Mouse (Mus musculus) myocyte (in vitro differentiated cells): ENCODE results near the gene Aco2. TPM values are rescaled to one million over a fixed set of nuclear protein-coding genes. Genes with fewer than 3 reads are reported as not detected.

Source experiments
- H3K27me3 ChIP-seq: one replicate; pipeline ENCODE4 v1.6.1; 2011; ENCODE audit not compliant: control insufficient read depth, insufficient read depth, insufficient read length
- H3K36me3 ChIP-seq: one replicate; pipeline ENCODE4 v1.6.1; 2011; ENCODE audit not compliant: control insufficient read depth, insufficient read depth
- H3K4me2 ChIP-seq: one replicate; pipeline ENCODE4 v1.6.1; 2011; ENCODE audit warnings: low read depth, control low read depth
- H3K4me3 ChIP-seq: one replicate; pipeline ENCODE4 v1.5.1; 2011; ENCODE audit warnings: mild to moderate bottlenecking, control low read depth, moderate library complexity
- H3K79me2 ChIP-seq: one replicate; pipeline ENCODE4 v1.6.1; 2011; ENCODE audit not compliant: control insufficient read depth, insufficient read depth
- H3ac ChIP-seq: one replicate; pipeline ENCODE4 v1.6.1; 2011; ENCODE audit not compliant: control insufficient read depth, insufficient read length
- CEBPB ChIP-seq: IDR thresholded peaks from 2 replicates; pipeline ENCODE4 v1.6.1; 2011; ENCODE audit warnings: mild to moderate bottlenecking, moderate library complexity; ENCODE audit not compliant: poor library complexity, insufficient read depth, severe bottlenecking
- E2F4 ChIP-seq: IDR thresholded peaks from one replicate; pipeline ENCODE4 v1.6.1; 2011; ENCODE audit warnings: mild to moderate bottlenecking, control low read depth, moderate library complexity; ENCODE audit not compliant: insufficient read depth
- MAX ChIP-seq: IDR thresholded peaks from one replicate; pipeline ENCODE4 v1.6.1; 2011; ENCODE audit warnings: low read depth, mild to moderate bottlenecking, control low read depth
- MYOD1 ChIP-seq, 3 experiments: IDR thresholded peaks; one replicate each; pipeline ENCODE4 v1.6.1; 2011; ENCODE audit warnings: control low read depth in 2 of 3, low read depth in 2 of 3, mild to moderate bottlenecking in 2 of 3, moderate library complexity in 1 of 3; ENCODE audit not compliant: insufficient read length in 2 of 3, control insufficient read depth in 1 of 3
- MYOG ChIP-seq, 3 experiments: IDR thresholded peaks; one replicate each; pipeline ENCODE4 v1.6.1; 2011; ENCODE audit warnings: control low read depth in 2 of 3, low read depth in 2 of 3, mild to moderate bottlenecking in 2 of 3; ENCODE audit not compliant: insufficient read length in 2 of 3, control insufficient read depth in 1 of 3, insufficient read depth in 1 of 3
- POLR2A ChIP-seq: IDR thresholded peaks from one replicate; pipeline ENCODE4 v1.6.1; 2011; ENCODE audit warnings: low read depth, mild to moderate bottlenecking, control low read depth, moderate library complexity; ENCODE audit not compliant: insufficient read length
- POLR2AphosphoS2 ChIP-seq: IDR thresholded peaks from one replicate; pipeline ENCODE4 v1.6.1; 2011; ENCODE audit warnings: low read depth, control low read depth; ENCODE audit not compliant: insufficient read length
- REST ChIP-seq: IDR thresholded peaks from one replicate; pipeline ENCODE4 v1.6.1; 2011; ENCODE audit warnings: mild to moderate bottlenecking, control low read depth, moderate library complexity; ENCODE audit not compliant: insufficient read depth, insufficient read length
- SRF ChIP-seq: IDR thresholded peaks from one replicate; pipeline ENCODE4 v1.6.1; 2011; ENCODE audit warnings: low read depth; ENCODE audit not compliant: control insufficient read depth, insufficient read length
- TCF12 ChIP-seq: IDR thresholded peaks from one replicate; pipeline ENCODE4 v1.6.1; 2011; ENCODE audit warnings: mild to moderate bottlenecking, control low read depth; ENCODE audit not compliant: poor library complexity, insufficient read depth, severe bottlenecking
- TCF3 ChIP-seq: IDR thresholded peaks from one replicate; pipeline ENCODE4 v1.6.1; 2011; ENCODE audit warnings: low read depth, control low read depth; ENCODE audit not compliant: insufficient read length
- USF1 ChIP-seq: IDR thresholded peaks from one replicate; pipeline ENCODE4 v1.6.1; 2011; ENCODE audit warnings: low read depth, mild to moderate bottlenecking, control low read depth, moderate library complexity
- polyA plus RNA-seq: library from polyadenylated mRNA; unstranded; fragments of >200 nt; fragmentation: generic; extraction: Trizol; gene quantifications from one replicate; pipeline ENCODE4 v1.2.1, GENCODE M21; 2012; ENCODE audit warnings: missing spikeins

Gene Aco2
- polyA plus RNA-seq, 1 experiment = 666 TPM

DNA sequence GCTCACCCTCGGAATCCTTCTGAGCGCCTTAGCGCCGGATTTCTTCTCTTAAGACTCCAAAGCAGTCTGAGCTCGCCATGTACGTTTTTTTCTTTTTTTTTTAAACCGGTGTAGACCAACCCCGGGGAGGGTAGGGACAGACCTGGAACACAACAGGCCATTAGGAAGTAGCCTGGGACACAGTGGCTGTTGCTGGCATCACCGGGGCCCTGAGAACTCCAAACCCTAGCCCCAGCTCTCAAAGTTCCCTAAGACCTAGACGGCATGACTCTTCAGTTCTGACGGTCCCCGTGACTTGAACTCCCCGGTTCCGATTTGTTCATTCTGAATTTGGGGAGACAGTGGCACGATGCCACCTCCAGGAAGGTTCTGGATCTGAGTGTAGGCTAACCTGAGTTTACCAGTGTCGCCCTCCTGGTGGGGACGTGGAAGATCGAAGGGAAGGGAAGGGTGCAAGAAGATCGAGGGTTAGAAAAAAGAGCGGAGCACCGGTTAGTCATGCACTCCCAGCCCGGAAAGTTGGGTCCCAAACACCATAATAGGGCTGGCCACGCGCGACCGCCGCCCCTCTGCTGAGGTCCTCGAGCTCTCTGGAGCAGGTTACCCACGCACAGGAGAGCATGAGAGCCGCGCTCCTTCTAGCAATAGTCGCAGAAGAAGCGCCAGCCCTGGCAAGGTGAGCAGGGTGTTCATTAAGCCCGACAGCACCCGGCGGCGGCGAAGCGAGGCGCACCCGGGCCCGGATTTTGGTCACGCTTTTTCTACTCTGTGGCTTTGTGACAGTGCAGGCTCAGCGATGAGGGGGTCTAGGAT lies 13.4 kb upstream of the Aco2 start, which contains the start of gene Tob2:
Gene Tob2 (minus strand): TSS at position 280 of the 813 bp plus-strand sequence.
- Histone ChIP-seq H3K4me3 (peak within 1 kb of the TSS; percentile 88), H3ac (peak within 1 kb of the TSS; percentile 26), H3K4me2 (peak within 1 kb of the TSS; percentile 77), H3K79me2 (peaks cover 42% of the 10 kb centered on the region), H3K36me3 (no peaks in the 10 kb centered on the region), H3K27me3 (no peaks in the 10 kb centered on the region)
- no peak for TF ChIP-seq MYOD1 (IDR thresholded peaks at IDR 0.05; ENCODE audit: control insufficient read depth in 1 of 3, insufficient read length in 2 of 3, low read depth in 2 of 3)
- no peak for TF ChIP-seq MYOG (IDR thresholded peaks at IDR 0.05; ENCODE audit: control insufficient read depth in 1 of 3, insufficient read depth in 1 of 3, insufficient read length in 2 of 3, low read depth in 2 of 3)
- peak; percentile 38 for TF ChIP-seq POLR2A

DNA sequence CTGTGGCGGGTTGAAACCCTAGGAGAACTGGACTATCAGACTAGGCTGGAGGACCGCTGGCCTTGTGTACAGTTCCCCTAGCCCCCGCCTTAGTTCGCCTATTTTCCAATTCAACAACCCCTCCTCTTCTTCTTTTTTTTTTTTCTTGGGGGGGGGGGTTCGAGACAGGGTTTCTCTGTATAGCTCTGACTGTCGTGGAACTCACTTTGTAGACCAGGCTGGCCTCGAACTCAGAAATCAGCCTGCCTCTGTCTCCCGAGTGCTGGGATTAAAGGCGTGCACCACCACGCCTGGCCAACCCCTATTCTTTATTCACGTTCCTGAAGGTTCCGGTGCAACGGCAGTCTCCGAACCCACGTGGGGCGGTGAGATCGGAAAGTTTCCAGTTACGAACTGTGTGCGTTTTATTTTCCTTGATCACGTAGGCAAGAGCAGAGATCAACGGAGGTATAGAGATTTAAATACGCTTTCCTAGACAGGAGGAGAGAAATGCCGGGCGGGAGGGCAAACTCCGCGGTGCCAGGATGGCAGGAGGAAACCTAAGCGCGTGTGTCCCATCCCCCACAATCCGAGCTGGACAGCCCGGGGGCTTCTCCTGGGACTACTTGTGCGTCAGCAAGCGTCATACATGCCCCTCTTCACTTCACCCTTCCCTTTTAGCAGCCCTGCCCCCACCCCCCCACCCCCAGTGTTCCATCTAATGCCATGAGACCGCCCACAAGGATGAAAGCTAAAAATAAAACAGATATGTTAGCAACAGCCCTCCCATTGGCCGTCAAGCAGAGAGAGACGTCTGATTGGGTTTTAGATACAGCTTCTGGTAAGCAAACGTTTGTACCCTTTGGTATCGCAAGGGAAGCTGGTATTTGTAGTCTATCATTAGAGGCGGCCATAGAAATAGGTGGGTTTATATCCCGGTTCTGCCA lies 12.5 kb upstream of the Aco2 start:
- peaks cover 6% of the 10 kb centered on the region for H3K36me3 ChIP-seq
- TF ChIP-seq E2F4 (no peak), CEBPB (no peak), POLR2AphosphoS2 (peak; percentile 79), TCF3 (no peak), POLR2A (peak; percentile 58), MYOG (IDR thresholded peaks at IDR 0.05; ENCODE audit: control insufficient read depth in 1 of 3, insufficient read depth in 1 of 3, insufficient read length in 2 of 3, low read depth in 2 of 3) (no peak), USF1 (peak; percentile 78), MAX (no peak), TCF12 (no peak), REST (no peak), SRF (no peak), MYOD1 (IDR thresholded peaks at IDR 0.05; ENCODE audit: control insufficient read depth in 1 of 3, insufficient read length in 2 of 3, low read depth in 2 of 3) (no peak)
- H3K27me3 ChIP-seq = no peaks in the 10 kb centered on the region
- peaks cover 33% of the 10 kb centered on the region for H3K79me2 ChIP-seq
- peak overlapping the region; percentile 88 for H3K4me3 ChIP-seq
- H3K4me2 ChIP-seq = peak overlapping the region; percentile 77
- H3ac ChIP-seq = peak overlapping the region; percentile 26

DNA sequence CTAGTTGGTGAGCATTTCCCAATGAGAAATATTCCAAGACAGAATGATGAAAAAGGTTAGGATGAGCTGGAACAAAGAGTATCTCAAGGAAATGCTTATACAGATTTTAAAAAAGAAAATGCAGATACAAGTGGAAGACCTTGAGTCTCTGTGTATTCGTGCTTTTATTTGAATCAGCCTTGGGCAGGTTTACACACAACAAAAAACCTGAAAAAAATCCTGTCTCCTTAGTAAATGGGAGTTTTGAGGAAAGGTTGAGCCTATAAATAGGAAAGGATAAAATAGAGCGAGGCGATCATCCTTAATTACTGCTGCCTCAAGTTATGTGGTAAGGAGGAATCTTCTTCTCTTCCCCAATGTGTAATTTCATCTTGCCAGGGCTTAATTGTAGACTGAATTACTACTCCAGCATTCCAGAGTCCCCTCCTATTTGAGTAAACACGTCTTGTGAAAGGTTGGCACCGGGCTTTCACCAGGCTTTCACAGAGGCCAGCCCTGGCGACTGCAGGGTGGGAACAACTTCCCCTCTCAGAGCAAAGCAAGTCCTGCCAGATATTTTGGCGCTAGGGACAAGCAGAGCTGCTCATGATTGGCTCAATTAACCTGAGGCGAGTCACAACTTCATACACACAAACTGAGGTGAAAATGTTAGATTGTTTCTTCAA lies 11.5 kb upstream of the Aco2 start:
- Histone ChIP-seq H3K27me3 (no peaks in the 10 kb centered on the region), H3K79me2 (peaks cover 23% of the 10 kb centered on the region), H3K4me3 (peak overlapping the region; percentile 88), H3K36me3 (peaks cover 16% of the 10 kb centered on the region), H3K4me2 (peak overlapping the region; percentile 73), H3ac (no peak overlapping the region)
- TF ChIP-seq E2F4 (no peak), MYOG (IDR thresholded peaks at IDR 0.05; ENCODE audit: control insufficient read depth in 1 of 3, insufficient read depth in 1 of 3, insufficient read length in 2 of 3, low read depth in 2 of 3) (no peak), REST (no peak), CEBPB (no peak), MYOD1 (IDR thresholded peaks at IDR 0.05; ENCODE audit: control insufficient read depth in 1 of 3, insufficient read length in 2 of 3, low read depth in 2 of 3) (no peak), POLR2AphosphoS2 (no peak), USF1 (no peak), MAX (no peak), SRF (no peak), POLR2A (no peak), TCF3 (no peak), TCF12 (no peak)

DNA sequence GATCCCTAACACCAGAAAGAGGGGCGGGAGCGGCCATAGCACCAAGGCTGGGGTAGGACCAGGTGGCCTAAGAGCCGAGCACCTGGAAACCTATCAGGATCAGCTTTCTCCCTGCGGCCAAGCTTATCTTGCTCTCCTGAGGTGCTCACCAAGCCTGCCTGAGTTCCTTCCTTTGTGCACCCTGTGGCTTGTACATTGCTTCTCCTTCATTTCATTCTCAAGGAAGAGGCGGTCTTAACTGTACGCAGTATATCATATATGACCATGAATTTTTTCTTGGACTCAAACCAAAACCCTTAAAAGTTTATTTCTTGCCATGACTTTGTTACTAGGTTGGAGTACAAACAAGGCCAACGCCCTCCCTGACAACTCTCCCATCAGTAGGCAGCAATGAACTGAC lies 7.9 kb upstream of the Aco2 start:
- H3ac ChIP-seq = no peak overlapping the region
- no peak for TF ChIP-seq USF1
- no peak for TF ChIP-seq TCF3
- no peak for TF ChIP-seq TCF12
- TF ChIP-seq POLR2AphosphoS2 = no peak
- no peak for TF ChIP-seq REST
- TF ChIP-seq E2F4 = no peak
- TF ChIP-seq CEBPB = no peak
- TF ChIP-seq SRF = no peak
- no peak for TF ChIP-seq MAX
- no peak for TF ChIP-seq POLR2A
- no peak for TF ChIP-seq MYOG (IDR thresholded peaks at IDR 0.05; ENCODE audit: control insufficient read depth in 1 of 3, insufficient read depth in 1 of 3, insufficient read length in 2 of 3, low read depth in 2 of 3)
- no peak for TF ChIP-seq MYOD1 (IDR thresholded peaks at IDR 0.05; ENCODE audit: control insufficient read depth in 1 of 3, insufficient read length in 2 of 3, low read depth in 2 of 3)
- no peak overlapping the region for H3K4me3 ChIP-seq
- H3K4me2 ChIP-seq = no peak overlapping the region
- peaks cover 52% of the 10 kb centered on the region for H3K36me3 ChIP-seq
- no peaks in the 10 kb centered on the region for H3K27me3 ChIP-seq
- H3K79me2 ChIP-seq = peaks cover 14% of the 10 kb centered on the region
